Mouse (Mus musculus): ENCODE data around the gene Gm9945. TPM values are rescaled to one million over a fixed set of nuclear protein-coding genes. Genes with fewer than 3 reads are reported as not detected.

The Gm9945 gene
- polyA plus RNA-seq, 1 experiment from 2014 or later = 0.19 TPM

- H3K36me3 ChIP-seq (ENCODE audit: control insufficient read depth, insufficient read depth, low read length) = no peaks in the 10 kb centered on the region
- WGBS = 78% methylated on average over 4 of the region's 4 CpGs
- DNase-seq (ENCODE audit: low spot score) (no peak), ATAC-seq (no peak)
- no peak overlapping the region for H3K9ac ChIP-seq (ENCODE audit: low read length)
- peaks cover 4% of the 10 kb centered on the region; the same call in 1 of the 2 replicates for H3K4me1 ChIP-seq (ENCODE audit: control insufficient read depth, insufficient read depth, low read length)
- no peak overlapping the region for H3K27ac ChIP-seq (ENCODE audit: low read depth, low read length)
- no peak overlapping the region for H3K4me2 ChIP-seq (ENCODE audit: low read length)
- peaks cover 36% of the 10 kb centered on the region for H3K27me3 ChIP-seq (replicated peaks; ENCODE audit: control insufficient read depth, insufficient read depth, low read length)
- no peak overlapping the region for H3K4me3 ChIP-seq (ENCODE audit: low read depth, low read length)
- H3K9me3 ChIP-seq (replicated peaks; ENCODE audit: control insufficient read depth, low read length) = 0 out of 2 replicates have a peak, but pooled peaks cover 2% of the 10 kb centered on the region
Observed at GRCm38 (mm10) chr11:53481088-53481730, 1.2 kb downstream of the Gm9945 start.

DNA sequence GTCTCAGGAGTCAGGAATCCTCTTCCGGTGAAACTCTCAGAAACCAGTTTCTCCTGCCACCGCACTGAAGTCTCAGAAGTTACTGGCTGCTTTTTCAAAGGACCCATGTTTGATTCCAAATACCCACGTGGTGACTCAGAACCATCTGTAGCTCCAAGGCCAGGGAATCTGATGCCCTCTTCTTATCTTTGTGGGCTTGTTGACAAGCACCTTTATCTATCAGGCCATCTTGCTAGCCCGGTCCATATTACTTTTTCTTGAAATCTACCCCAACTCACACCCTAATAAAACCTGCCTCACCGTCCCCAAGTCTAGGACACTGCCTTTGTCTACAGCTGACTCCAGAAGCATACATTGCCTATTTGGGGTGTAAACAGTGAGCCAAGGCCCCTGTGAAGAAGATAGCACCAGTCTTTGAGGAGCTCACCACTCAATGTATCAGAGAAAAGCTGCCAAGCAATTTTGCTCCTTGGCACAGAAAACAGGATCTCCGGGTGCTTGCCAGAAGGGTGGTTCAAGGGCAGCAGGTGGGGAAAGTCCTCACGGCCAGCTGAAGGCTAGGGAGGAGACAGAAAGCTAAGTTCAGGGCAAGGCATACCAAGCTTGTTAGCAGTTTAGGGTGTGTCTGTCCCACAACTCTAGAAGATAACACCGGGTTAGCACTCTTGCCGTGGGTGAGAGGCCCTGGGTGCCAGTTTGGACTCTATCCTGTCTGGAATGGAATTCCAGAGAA, 3.4 kb downstream of the Gm9945 start:
- WGBS = 79% methylated on average over 9 of the region's 9 CpGs
- peaks cover 31% of the 10 kb centered on the region for H3K27me3 ChIP-seq (replicated peaks; ENCODE audit: control insufficient read depth, insufficient read depth, low read length)
- no peak for ATAC-seq

DNA sequence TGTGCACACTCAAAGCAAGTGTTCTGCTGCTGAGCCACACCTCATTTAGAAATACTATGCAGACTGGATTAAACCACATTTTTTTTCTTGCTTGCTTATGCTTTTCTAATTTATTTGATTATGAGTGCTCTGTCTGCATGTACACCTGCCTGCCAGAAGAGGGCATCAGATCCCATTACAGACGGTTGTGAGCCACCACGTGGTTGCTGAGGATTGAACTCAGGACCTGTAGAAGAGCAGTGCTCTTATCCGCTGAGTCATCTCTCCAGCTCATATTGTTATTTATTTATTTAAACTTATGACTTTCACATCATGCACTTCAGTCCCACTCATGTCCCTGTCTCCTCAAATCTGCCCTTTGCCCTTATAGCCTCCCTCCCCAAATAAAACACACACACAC, 5.8 kb downstream of the Gm9945 start:
- no peak overlapping the region for H3K27ac ChIP-seq (ENCODE audit: low read depth, low read length)
- 41% methylated on average over 3 of the region's 3 CpGs for WGBS
- no peaks in the 10 kb centered on the region for H3K9me3 ChIP-seq (replicated peaks; ENCODE audit: control insufficient read depth, low read length)
- H3K36me3 ChIP-seq (ENCODE audit: control insufficient read depth, insufficient read depth, low read length) = no peaks in the 10 kb centered on the region
- peaks cover 10% of the 10 kb centered on the region for H3K27me3 ChIP-seq (replicated peaks; ENCODE audit: control insufficient read depth, insufficient read depth, low read length)
- H3K9ac ChIP-seq (ENCODE audit: low read length) = no peak overlapping the region
- ATAC-seq = no peak
- no peak for DNase-seq (ENCODE audit: low spot score)
- H3K4me2 ChIP-seq (ENCODE audit: low read length) = no peak overlapping the region
- H3K4me3 ChIP-seq (ENCODE audit: low read depth, low read length) = no peak overlapping the region
- no peaks in the 10 kb centered on the region for H3K4me1 ChIP-seq (ENCODE audit: control insufficient read depth, insufficient read depth, low read length)

More for the DNA sequence above, 3.4 kb downstream of the Gm9945 start:
- Histone ChIP-seq H3K4me2 (ENCODE audit: low read length) (no peak overlapping the region), H3K9ac (ENCODE audit: low read length) (no peak overlapping the region), H3K9me3 (replicated peaks; ENCODE audit: control insufficient read depth, low read length) (0 out of 2 replicates have a peak, but pooled peaks cover 2% of the 10 kb centered on the region), H3K36me3 (ENCODE audit: control insufficient read depth, insufficient read depth, low read length) (no peaks in the 10 kb centered on the region), H3K4me1 (ENCODE audit: control insufficient read depth, insufficient read depth, low read length) (peaks cover 4% of the 10 kb centered on the region; the same call in 1 of the 2 replicates), H3K27ac (ENCODE audit: low read depth, low read length) (no peak overlapping the region), H3K4me3 (ENCODE audit: low read depth, low read length) (no peak overlapping the region)
- DNase-seq (ENCODE audit: low spot score) = no peak

- Histone ChIP-seq H3K4me3 (ENCODE audit: low read depth, low read length) (no peak overlapping the region), H3K4me1 (ENCODE audit: control insufficient read depth, insufficient read depth, low read length) (no peaks in the 10 kb centered on the region), H3K27me3 (replicated peaks; ENCODE audit: control insufficient read depth, insufficient read depth, low read length) (peaks cover 5% of the 10 kb centered on the region), H3K9ac (ENCODE audit: low read length) (no peak overlapping the region), H3K36me3 (ENCODE audit: control insufficient read depth, insufficient read depth, low read length) (no peaks in the 10 kb centered on the region), H3K9me3 (replicated peaks; ENCODE audit: control insufficient read depth, low read length) (no peaks in the 10 kb centered on the region), H3K27ac (ENCODE audit: low read depth, low read length) (no peak overlapping the region), H3K4me2 (ENCODE audit: low read length) (no peak overlapping the region)
- no peak for ATAC-seq
- WGBS = 72% methylated on average over 3 of the region's 3 CpGs
- no peak for DNase-seq (ENCODE audit: low spot score)
Observed at GRCm38 (mm10) chr11:53486351-53486750, 6.4 kb downstream of the Gm9945 start.

DNA sequence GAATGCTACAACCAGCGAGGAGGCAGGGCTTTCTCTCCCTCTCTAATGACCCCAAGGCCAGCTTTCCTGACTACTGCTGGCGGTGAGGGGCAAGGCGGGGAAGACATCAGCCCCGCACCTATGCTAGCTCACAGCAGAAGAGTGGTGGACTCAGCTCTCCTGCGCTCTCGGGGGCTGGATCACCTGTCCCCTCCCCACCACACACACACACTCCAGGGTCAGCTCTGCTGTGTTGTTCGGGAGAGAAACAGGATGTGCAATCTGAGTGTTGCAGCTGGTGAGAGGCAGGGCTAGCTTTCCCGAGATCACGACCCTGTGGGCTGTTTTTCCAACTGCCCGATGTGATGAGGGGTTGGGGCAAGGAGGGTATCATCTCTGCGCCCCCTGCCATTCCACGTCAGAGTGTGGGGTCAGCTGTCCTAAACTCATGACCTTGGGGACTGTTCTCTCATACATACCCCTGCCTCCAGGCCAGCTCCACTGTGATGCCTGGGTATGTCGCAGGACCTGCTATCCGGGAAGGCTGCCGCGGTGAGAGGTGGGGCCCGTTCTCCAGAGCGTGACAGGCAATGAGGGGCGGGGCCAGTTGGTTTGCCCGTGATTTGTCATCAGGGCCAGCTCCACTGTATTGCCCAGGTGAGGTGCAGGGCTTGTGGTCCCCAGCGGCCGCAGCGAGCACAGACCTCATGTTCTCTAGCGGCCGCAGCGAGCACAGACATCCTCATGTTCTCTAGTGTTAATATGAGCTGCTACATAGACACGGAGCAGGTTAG, 7.0 kb downstream of the Gm9945 start:
- no peak for DNase-seq (ENCODE audit: low spot score)
- no peak for ATAC-seq
- no peak overlapping the region for H3K27ac ChIP-seq (ENCODE audit: low read depth, low read length)
- peak overlapping the region; percentile 10; the same call in 1 of the 2 replicates for H3K4me3 ChIP-seq (ENCODE audit: low read depth, low read length)
- H3K36me3 ChIP-seq (ENCODE audit: control insufficient read depth, insufficient read depth, low read length) = no peaks in the 10 kb centered on the region
- 14% methylated on average over 27 of the region's 27 CpGs for WGBS
- H3K4me2 ChIP-seq (ENCODE audit: low read length) = peak overlapping the region; percentile 40
- H3K4me1 ChIP-seq (ENCODE audit: control insufficient read depth, insufficient read depth, low read length) = 0 out of 2 replicates have a peak, but pooled peaks cover 2% of the 10 kb centered on the region
- H3K9ac ChIP-seq (ENCODE audit: low read length) = peak overlapping the region; percentile 25; the same call in 1 of the 2 replicates
- H3K27me3 ChIP-seq (replicated peaks; ENCODE audit: control insufficient read depth, insufficient read depth, low read length) = peaks cover 2% of the 10 kb centered on the region; the same call in 1 of the 2 replicates
- no peaks in the 10 kb centered on the region for H3K9me3 ChIP-seq (replicated peaks; ENCODE audit: control insufficient read depth, low read length)

- Histone ChIP-seq H3K27me3 (replicated peaks; ENCODE audit: control insufficient read depth, insufficient read depth, low read length) (0 out of 2 replicates have a peak, but pooled peaks cover 2% of the 10 kb centered on the region), H3K27ac (ENCODE audit: low read depth, low read length) (no peak overlapping the region), H3K9me3 (replicated peaks; ENCODE audit: control insufficient read depth, low read length) (no peaks in the 10 kb centered on the region), H3K4me3 (ENCODE audit: low read depth, low read length) (no peak overlapping the region), H3K36me3 (ENCODE audit: control insufficient read depth, insufficient read depth, low read length) (no peaks in the 10 kb centered on the region), H3K4me1 (ENCODE audit: control insufficient read depth, insufficient read depth, low read length) (0 out of 2 replicates have a peak, but pooled peaks cover 3% of the 10 kb centered on the region), H3K4me2 (ENCODE audit: low read length) (no peak overlapping the region), H3K9ac (ENCODE audit: low read length) (no peak overlapping the region)
- no peak for ATAC-seq
- 91% methylated on average over 5 of the region's 5 CpGs for WGBS
- no peak for DNase-seq (ENCODE audit: low spot score)
Observed at GRCm38 (mm10) chr11:53489007-53489406, 9.0 kb downstream of the Gm9945 start.

GRCm38 (mm10) chr11:53489421-53489820, 9.5 kb downstream of the Gm9945 start:
- H3K27ac ChIP-seq (ENCODE audit: low read depth, low read length) = no peak overlapping the region
- H3K27me3 ChIP-seq (replicated peaks; ENCODE audit: control insufficient read depth, insufficient read depth, low read length) = 0 out of 2 replicates have a peak, but pooled peaks cover 2% of the 10 kb centered on the region
- WGBS = 68% methylated on average over 9 of the region's 9 CpGs
- H3K4me3 ChIP-seq (ENCODE audit: low read depth, low read length) = no peak overlapping the region
- no peak for DNase-seq (ENCODE audit: low spot score)
- H3K9me3 ChIP-seq (replicated peaks; ENCODE audit: control insufficient read depth, low read length) = no peaks in the 10 kb centered on the region
- no peak overlapping the region for H3K4me2 ChIP-seq (ENCODE audit: low read length)
- H3K9ac ChIP-seq (ENCODE audit: low read length) = no peak overlapping the region
- ATAC-seq = no peak
- no peaks in the 10 kb centered on the region for H3K36me3 ChIP-seq (ENCODE audit: control insufficient read depth, insufficient read depth, low read length)
- H3K4me1 ChIP-seq (ENCODE audit: control insufficient read depth, insufficient read depth, low read length) = 0 out of 2 replicates have a peak, but pooled peaks cover 3% of the 10 kb centered on the region

DNA sequence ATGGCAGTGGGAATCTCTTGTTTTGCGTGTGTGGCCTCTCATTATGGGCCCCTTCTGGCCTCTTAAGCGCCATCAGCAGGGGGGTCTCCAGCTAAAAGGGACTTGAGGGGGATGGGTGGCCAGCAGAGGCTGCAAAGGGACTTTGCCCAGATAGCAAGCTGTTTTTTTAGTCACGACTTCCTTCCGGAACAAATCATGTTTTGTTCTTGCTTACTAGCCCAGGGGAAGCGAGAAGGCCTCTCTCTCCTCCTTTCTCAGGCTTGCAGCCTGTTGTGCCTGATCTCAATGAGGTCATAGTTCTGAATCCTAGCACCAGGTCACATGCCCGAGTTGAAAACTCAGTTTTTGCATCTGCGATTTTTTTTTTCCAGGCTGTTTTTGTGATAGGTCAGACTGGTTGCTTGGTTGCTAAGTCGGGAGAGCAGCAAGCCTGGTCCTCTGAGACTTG, 12.0 kb downstream of the Gm9945 start:
- Histone ChIP-seq H3K9me3 (replicated peaks; ENCODE audit: control insufficient read depth, low read length) (no peaks in the 10 kb centered on the region), H3K4me1 (ENCODE audit: control insufficient read depth, insufficient read depth, low read length) (peaks cover 11% of the 10 kb centered on the region; the same call in 1 of the 2 replicates), H3K27me3 (replicated peaks; ENCODE audit: control insufficient read depth, insufficient read depth, low read length) (0 out of 2 replicates have a peak, but pooled peaks cover under 1% of the 10 kb centered on the region), H3K4me3 (ENCODE audit: low read depth, low read length) (no peak overlapping the region), H3K36me3 (ENCODE audit: control insufficient read depth, insufficient read depth, low read length) (no peaks in the 10 kb centered on the region), H3K9ac (ENCODE audit: low read length) (no peak overlapping the region), H3K4me2 (ENCODE audit: low read length) (no peak overlapping the region), H3K27ac (ENCODE audit: low read depth, low read length) (no peak overlapping the region)
- DNase-seq (ENCODE audit: low spot score) = peak; percentile 68
- WGBS = 2% methylated on average over 8 of the region's 8 CpGs
- ATAC-seq = 0 out of 2 replicates have a peak, but pooled peaks have one; percentile 35
